Mouse (Mus musculus): ENCODE measurements at regions not wholly inside any gene's neighbourhood (a gene's known extent, or its start where the extent isn't known, plus 50 kb on each side); places are given as distances from the start of the nearest gene placed in this dataset.

- no peak for DNase-seq (ENCODE audit: inconsistent ontology term)
Measured at GRCm38 (mm10) chr10:97778531-97778930, 52.0 kb upstream of the C030005K15Rik start.

- DNase-seq (ENCODE audit: inconsistent ontology term) = no peak
Measured at GRCm38 (mm10) chr10:97779335-97779734, 52.8 kb upstream of the C030005K15Rik start.

GRCm38 (mm10) chr10:97793804-97794203, 67.2 kb upstream of the C030005K15Rik start:
- no peak for DNase-seq (ENCODE audit: inconsistent ontology term)

GRCm38 (mm10) chr10:97801448-97802265, 75.1 kb upstream of the C030005K15Rik start:
- peak; percentile 51 for DNase-seq (ENCODE audit: inconsistent ontology term)

GRCm38 (mm10) chr10:97807947-97808346, 81.4 kb upstream of the C030005K15Rik start:
- no peak for DNase-seq (ENCODE audit: inconsistent ontology term)

- peak; percentile 12 for DNase-seq (ENCODE audit: inconsistent ontology term)
Measured at GRCm38 (mm10) chr10:97842574-97842973, 116.0 kb upstream of the C030005K15Rik start.

- no peak for DNase-seq (ENCODE audit: inconsistent ontology term)
Measured at GRCm38 (mm10) chr10:97851487-97851886, 124.9 kb upstream of the C030005K15Rik start.

GRCm38 (mm10) chr10:97877088-97877487, 150.5 kb upstream of the C030005K15Rik start:
- peak; percentile 72 for DNase-seq (ENCODE audit: inconsistent ontology term)

- no peak for DNase-seq (ENCODE audit: inconsistent ontology term)
Measured at GRCm38 (mm10) chr10:97886049-97886448, 159.5 kb upstream of the C030005K15Rik start.

GRCm38 (mm10) chr10:97905793-97906192, 179.2 kb upstream of the C030005K15Rik start:
- no peak for DNase-seq (ENCODE audit: inconsistent ontology term)

GRCm38 (mm10) chr10:97925568-97925967, 199.0 kb upstream of the C030005K15Rik start:
- peak; percentile 9 for DNase-seq (ENCODE audit: inconsistent ontology term)

- DNase-seq (ENCODE audit: inconsistent ontology term) = no peak
Measured at GRCm38 (mm10) chr10:97940345-97940744, 213.8 kb upstream of the C030005K15Rik start.

GRCm38 (mm10) chr10:97965881-97966280, 239.3 kb upstream of the C030005K15Rik start:
- no peak for DNase-seq (ENCODE audit: inconsistent ontology term)

- DNase-seq (ENCODE audit: inconsistent ontology term) = no peak
Measured at GRCm38 (mm10) chr10:97966931-97967330, 240.4 kb upstream of the C030005K15Rik start.

GRCm38 (mm10) chr10:98007037-98007436, 280.5 kb upstream of the C030005K15Rik start:
- DNase-seq (ENCODE audit: inconsistent ontology term) = peak; percentile 49

- DNase-seq (ENCODE audit: inconsistent ontology term) = peak; percentile 29
Measured at GRCm38 (mm10) chr10:98008355-98008754, 281.8 kb upstream of the C030005K15Rik start.

- no peak for DNase-seq (ENCODE audit: inconsistent ontology term)
Measured at GRCm38 (mm10) chr10:98012916-98013315, 286.4 kb upstream of the C030005K15Rik start.

- no peak for DNase-seq (ENCODE audit: inconsistent ontology term)
Measured at GRCm38 (mm10) chr10:98014985-98015902, 288.7 kb upstream of the C030005K15Rik start.

- peak; percentile 21 for DNase-seq (ENCODE audit: inconsistent ontology term)
Measured at GRCm38 (mm10) chr10:98016596-98017304, 290.2 kb upstream of the C030005K15Rik start.

GRCm38 (mm10) chr10:98029124-98029523, 302.6 kb upstream of the C030005K15Rik start:
- DNase-seq (ENCODE audit: inconsistent ontology term) = no peak

GRCm38 (mm10) chr10:98029621-98030020, 303.1 kb upstream of the C030005K15Rik start:
- DNase-seq (ENCODE audit: inconsistent ontology term) = no peak

- no peak for DNase-seq (ENCODE audit: inconsistent ontology term)
Measured at GRCm38 (mm10) chr10:98032661-98033060, 306.1 kb upstream of the C030005K15Rik start.

All from Muller cell, postnatal 12 days (primary cell).